Mouse (Mus musculus) limb, embryonic 12.5 days (tissue): ENCODE results near the gene Rps8. TPM values are rescaled to one million over a fixed set of nuclear protein-coding genes. Genes with fewer than 3 reads are reported as not detected.
A peak's percentile ranks its signal among the peaks of the same experiment; 100 is the strongest.
"Not testable (repeated sequence)": the region's sequence is repeated elsewhere in the genome, so short reads cannot be mapped to it uniquely, and the experiment has no call there.

ENCODE experiments used
- ATAC-seq: fragments of 200-750 bp; cut with Nextera tagmentation; 2 replicates; pipeline ENCODE4 v1.8.0; 2017; ENCODE audit warnings: low read depth, moderate TSS enrichment; ENCODE audit not compliant: insufficient number of reproducible peaks, insufficient read depth, low FRiP score, low TSS enrichment
- H3K27ac ChIP-seq: fragments of 300-500 bp; sonication (generic); 2 replicates; pipeline ENCODE4 v1.5.1; 2016; ENCODE audit warnings: mild to moderate bottlenecking, moderate library complexity
- H3K27me3 ChIP-seq: fragments of 300-500 bp; sonication (generic); 2 replicates; pipeline ENCODE4 v1.6.1; 2016; ENCODE audit warnings: mild to moderate bottlenecking, moderate library complexity
- H3K36me3 ChIP-seq: fragments of 300-500 bp; sonication (generic); 2 replicates; pipeline ENCODE4 v1.6.1; 2016; ENCODE audit warnings: mild to moderate bottlenecking, moderate library complexity
- H3K4me1 ChIP-seq: fragments of 300-500 bp; sonication (generic); replicated peaks from 2 replicates; pipeline ENCODE4 v1.6.1; 2016
- H3K4me2 ChIP-seq: fragments of 300-500 bp; sonication (generic); 2 replicates; pipeline ENCODE4 v1.6.1; 2016; ENCODE audit warnings: mild to moderate bottlenecking, moderate library complexity
- H3K4me3 ChIP-seq: fragments of 300-500 bp; sonication (generic); replicated peaks from 2 replicates; pipeline ENCODE4 v1.5.1; 2016; ENCODE audit warnings: mild to moderate bottlenecking
- H3K9ac ChIP-seq: fragments of 300-500 bp; sonication (generic); replicated peaks from 2 replicates; pipeline ENCODE4 v1.6.1; 2016; ENCODE audit warnings: mild to moderate bottlenecking, moderate library complexity
- H3K9me3 ChIP-seq: fragments of 300-500 bp; sonication (generic); 2 replicates; pipeline ENCODE4 v1.6.1; 2016; ENCODE audit warnings: mild to moderate bottlenecking, moderate library complexity
- WGBS: fragments of 180-500 bp; shearing (Covaris S2); methylation state at CpG from one replicate; pipeline ENCODE4 v1.1.7; 2016; 5-methylcytosine and 5-hydroxymethylcytosine counted together
- polyA plus RNA-seq: library from polyadenylated mRNA; unstranded; fragments of >200 nt; fragmentation: Nextera tagmentation; extraction: Ambion mirVana; gene quantifications from 2 replicates; pipeline ENCODE4 v1.2.1, GENCODE M21; 2016

Gene Rps8
- polyA plus RNA-seq, result 892 and 981 TPM in 2 replicates

GRCm38 (mm10) chr4:117155792-117156355, at the start of gene Rps8:
Gene Rps8, minus strand, starts transcription at chr4:117156243.
- H3K27ac ChIP-seq, result peak within 1 kb of the TSS; percentile 96
- no peaks in the 10 kb centered on the region for H3K27me3 ChIP-seq
- no peaks in the 10 kb centered on the region for H3K9me3 ChIP-seq
- peaks cover 16% of the 10 kb centered on the region; the same call in 1 of the 2 replicates for H3K4me1 ChIP-seq
- under 1% methylated on average over 52 of the region's 52 CpGs for WGBS
- H3K4me2 ChIP-seq, result peak within 1 kb of the TSS; percentile 95
- peaks cover 67% of the 10 kb centered on the region for H3K36me3 ChIP-seq
- peak; percentile 89 for ATAC-seq
- peak within 1 kb of the TSS; percentile 99 for H3K9ac ChIP-seq
- H3K4me3 ChIP-seq, result peak within 1 kb of the TSS; percentile 96

GRCm38 (mm10) chr4:117202992-117203354, 46.9 kb upstream of the Rps8 start:
- no peak for ATAC-seq
- 64% methylated on average over 4 of the region's 4 CpGs for WGBS
- 0 out of 2 replicates have a peak overlapping the region, but pooled peaks have one; percentile 23 for H3K9ac ChIP-seq
- H3K9me3 ChIP-seq, result no peaks in the 10 kb centered on the region
- H3K4me2 ChIP-seq, result peak overlapping the region; percentile 53
- no peaks in the 10 kb centered on the region for H3K27me3 ChIP-seq
- H3K4me3 ChIP-seq, result no peak overlapping the region
- H3K27ac ChIP-seq, result peak overlapping the region; percentile 87
- H3K36me3 ChIP-seq, result no peaks in the 10 kb centered on the region
- H3K4me1 ChIP-seq, result no peaks in the 10 kb centered on the region

GRCm38 (mm10) chr4:117202046-117202991, 46.3 kb upstream of the Rps8 start:
- H3K4me1 ChIP-seq, result no peaks in the 10 kb centered on the region
- H3K4me3 ChIP-seq, result peak overlapping the region; percentile 30
- ATAC-seq, result peak; percentile 86
- WGBS, result under 1% methylated on average over 25 of the region's 25 CpGs
- no peaks in the 10 kb centered on the region for H3K9me3 ChIP-seq
- H3K9ac ChIP-seq, result peak overlapping the region; percentile 23; the same call in 1 of the 2 replicates
- no peaks in the 10 kb centered on the region for H3K36me3 ChIP-seq
- H3K4me2 ChIP-seq, result peak overlapping the region; percentile 53
- no peaks in the 10 kb centered on the region for H3K27me3 ChIP-seq
- H3K27ac ChIP-seq, result peak overlapping the region; percentile 87

- 93% methylated on average over 14 of the region's 14 CpGs for WGBS
- no peak for ATAC-seq
Observed at GRCm38 (mm10) chr4:117191804-117192203, 35.8 kb upstream of the Rps8 start.

GRCm38 (mm10) chr4:117190660-117191059, 34.6 kb upstream of the Rps8 start:
- H3K27ac ChIP-seq, result peak overlapping the region; percentile 72; the same call in 1 of the 2 replicates
- no peak overlapping the region for H3K9ac ChIP-seq
- H3K36me3 ChIP-seq, result no peaks in the 10 kb centered on the region
- H3K9me3 ChIP-seq, result no peaks in the 10 kb centered on the region
- H3K4me1 ChIP-seq, result 0 out of 2 replicates have a peak, but pooled peaks cover 4% of the 10 kb centered on the region
- no peak for ATAC-seq
- H3K27me3 ChIP-seq, result no peaks in the 10 kb centered on the region
- no peak overlapping the region for H3K4me3 ChIP-seq
- 69% methylated on average over 7 of the region's 7 CpGs for WGBS
- H3K4me2 ChIP-seq, result no peak overlapping the region

More at GRCm38 (mm10) chr4:117191804-117192203, 35.8 kb upstream of the Rps8 start:
- H3K36me3 ChIP-seq, result no peaks in the 10 kb centered on the region
- no peak overlapping the region for H3K27ac ChIP-seq
- 0 out of 2 replicates have a peak, but pooled peaks cover 4% of the 10 kb centered on the region for H3K4me1 ChIP-seq
- H3K4me2 ChIP-seq, result no peak overlapping the region
- no peak overlapping the region for H3K4me3 ChIP-seq
- no peaks in the 10 kb centered on the region for H3K27me3 ChIP-seq
- no peak overlapping the region for H3K9ac ChIP-seq
- H3K9me3 ChIP-seq, result no peaks in the 10 kb centered on the region

- Histone ChIP-seq H3K27ac (peak overlapping the region; percentile 73), H3K4me1 (0 out of 2 replicates have a peak, but pooled peaks cover 4% of the 10 kb centered on the region), H3K36me3 (no peaks in the 10 kb centered on the region), H3K4me2 (peak overlapping the region; percentile 50), H3K4me3 (peak overlapping the region; percentile 38), H3K9ac (peak overlapping the region; percentile 51), H3K9me3 (no peaks in the 10 kb centered on the region), H3K27me3 (no peaks in the 10 kb centered on the region; the same call in 1 of the 2 replicates)
- ATAC-seq, result peak; percentile 89
- under 1% methylated on average over 9 of the region's 9 CpGs for WGBS
Observed at GRCm38 (mm10) chr4:117189856-117190543, 34.0 kb upstream of the Rps8 start.

GRCm38 (mm10) chr4:117189382-117189855, 33.4 kb upstream of the Rps8 start:
- Histone ChIP-seq H3K9me3 (no peaks in the 10 kb centered on the region), H3K27me3 (no peaks in the 10 kb centered on the region; the same call in 1 of the 2 replicates), H3K27ac (peak overlapping the region; percentile 73), H3K4me3 (peak overlapping the region; percentile 38), H3K9ac (peak overlapping the region; percentile 51), H3K4me1 (0 out of 2 replicates have a peak, but pooled peaks cover 4% of the 10 kb centered on the region), H3K4me2 (peak overlapping the region; percentile 50), H3K36me3 (no peaks in the 10 kb centered on the region)
- 2% methylated on average over 16 of the region's 16 CpGs for WGBS
- peak; percentile 67; the same call in 1 of the 2 replicates for ATAC-seq

GRCm38 (mm10) chr4:117188969-117189368, 32.9 kb upstream of the Rps8 start:
- Histone ChIP-seq H3K4me3 (peak overlapping the region; percentile 38), H3K9ac (peak overlapping the region; percentile 51), H3K36me3 (no peaks in the 10 kb centered on the region), H3K27ac (peak overlapping the region; percentile 73), H3K4me2 (peak overlapping the region; percentile 50), H3K4me1 (0 out of 2 replicates have a peak, but pooled peaks cover 4% of the 10 kb centered on the region), H3K27me3 (no peaks in the 10 kb centered on the region; the same call in 1 of the 2 replicates), H3K9me3 (no peaks in the 10 kb centered on the region)
- no peak for ATAC-seq
- 59% methylated on average over 3 of the region's 3 CpGs for WGBS

- Histone ChIP-seq H3K4me3 (peak overlapping the region; percentile 57), H3K27ac (peak overlapping the region; percentile 80), H3K9ac (peak overlapping the region; percentile 65), H3K36me3 (peaks cover 24% of the 10 kb centered on the region), H3K4me2 (peak overlapping the region; percentile 66)
- WGBS, result 12% methylated on average over 9 of the region's 9 CpGs
- not testable (repeated sequence) for H3K27me3 ChIP-seq, H3K9me3 ChIP-seq, H3K4me1 ChIP-seq
- ATAC-seq, result peak; percentile 18; the same call in 1 of the 2 replicates
Observed at GRCm38 (mm10) chr4:117182759-117183096, 26.7 kb upstream of the Rps8 start.

GRCm38 (mm10) chr4:117181863-117182758, 26.1 kb upstream of the Rps8 start, which contains the start of gene Kif2c:
Gene Kif2c, minus strand, starts transcription at chr4:117182639.
- Histone ChIP-seq H3K36me3 (peaks cover 30% of the 10 kb centered on the region), H3K9ac (peak within 1 kb of the TSS; percentile 65), H3K9me3 (no peaks in the 10 kb centered on the region), H3K27ac (peak within 1 kb of the TSS; percentile 80), H3K4me3 (peak within 1 kb of the TSS; percentile 57), H3K4me2 (peak within 1 kb of the TSS; percentile 66), H3K27me3 (no peaks in the 10 kb centered on the region; the same call in 1 of the 2 replicates), H3K4me1 (peaks cover 8% of the 10 kb centered on the region)
- ATAC-seq, result peak; percentile 97
- WGBS, result 2% methylated on average over 42 of the region's 42 CpGs
